Mouse (Mus musculus) cerebellum, adult 2 months (tissue): ENCODE data around the gene Lrrc49.

Experiments
- CTCF ChIP-seq: fragments of 200-500 bp; IDR thresholded peaks from 2 replicates; pipeline ENCODE4 v1.5.1; 2011; ENCODE audit warnings: low read depth, mild to moderate bottlenecking, control low read depth, low read length, moderate library complexity, borderline replicate concordance; ENCODE audit not compliant: insufficient read depth
- POLR2A ChIP-seq: fragments of 200-500 bp; IDR thresholded peaks from 2 replicates; pipeline ENCODE4 v1.6.1; 2011; ENCODE audit warnings: low read length, control low read depth, borderline replicate concordance; ENCODE audit not compliant: insufficient read depth

GRCm38 (mm10) chr9:60610194-60610593 is 77.8 kb downstream of the Lrrc49 start:
- TF ChIP-seq CTCF: no peak
- no peak for TF ChIP-seq POLR2A
